Mouse (Mus musculus): ENCODE data around the gene 3830406C13Rik. TPM values are rescaled to one million over a fixed set of nuclear protein-coding genes. Genes with fewer than 3 reads are reported as not detected.
A peak's percentile ranks its signal among the peaks of the same experiment; 100 is the strongest.

Gene 3830406C13Rik
- polyA plus RNA-seq, 1 experiment from 2014 or later = 25.1 TPM

GRCm38 (mm10) chr14:12337421-12337997 lies 53.5 kb downstream of the 3830406C13Rik start:
- no peaks in the 10 kb centered on the region for H3K36me3 ChIP-seq
- peaks cover 21% of the 10 kb centered on the region for H3K4me1 ChIP-seq
- DNase-seq (ENCODE audit: low spot score) = peak; percentile 16
- 1% methylated on average over 8 of the region's 8 CpGs for WGBS
- H3K27me3 ChIP-seq (ENCODE audit: low read depth, poor library complexity, severe bottlenecking) = peaks cover 100% of the 10 kb centered on the region
- no peak overlapping the region for H3K27ac ChIP-seq (replicated peaks)
- H3K4me3 ChIP-seq = no peak overlapping the region
- no peaks in the 10 kb centered on the region for H3K9me3 ChIP-seq (replicated peaks)

DNA sequence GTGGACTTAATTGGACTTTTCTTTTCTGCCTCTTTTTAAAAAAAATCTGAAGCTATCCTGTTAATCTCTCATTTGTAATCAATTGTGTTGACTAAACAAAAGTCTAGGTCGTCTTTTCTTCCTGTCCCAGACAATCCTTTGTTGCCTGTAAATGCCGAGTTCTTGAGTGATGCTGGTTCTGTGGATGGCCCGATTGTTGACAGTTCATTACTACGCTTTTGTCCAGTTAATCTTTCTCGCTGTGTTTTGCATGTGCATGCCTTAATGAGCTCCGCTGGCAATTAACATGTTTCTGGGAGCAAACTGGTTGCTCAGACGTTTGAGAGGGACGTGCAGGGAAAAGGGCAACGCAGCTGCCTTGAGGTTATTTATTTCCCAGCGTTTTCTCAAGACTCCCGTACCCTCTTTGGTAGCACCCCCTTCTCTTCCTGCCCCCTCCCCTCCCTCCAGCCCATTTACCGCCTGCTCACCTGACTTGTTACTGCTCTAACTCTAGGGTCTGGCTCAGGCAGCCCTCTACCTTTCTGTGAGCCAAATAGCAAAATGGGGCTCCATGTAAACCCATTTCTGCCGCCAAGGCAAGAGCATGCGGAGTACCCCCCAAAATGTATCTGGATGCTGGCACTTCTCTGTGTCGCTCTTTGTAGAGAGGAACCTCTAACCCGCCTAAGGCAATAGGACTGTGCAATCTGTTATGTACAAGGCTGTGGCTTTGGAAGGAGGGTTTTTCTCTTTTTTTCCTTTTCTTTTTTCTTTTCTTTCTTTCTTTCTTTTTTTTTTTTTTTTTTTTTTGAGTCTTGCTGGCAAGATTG lies 54.2 kb downstream of the 3830406C13Rik start:
- Histone ChIP-seq H3K27ac (replicated peaks) (no peak overlapping the region), H3K27me3 (ENCODE audit: low read depth, poor library complexity, severe bottlenecking) (peaks cover 100% of the 10 kb centered on the region), H3K4me3 (no peak overlapping the region), H3K4me1 (peaks cover 21% of the 10 kb centered on the region), H3K36me3 (no peaks in the 10 kb centered on the region), H3K9me3 (replicated peaks) (no peaks in the 10 kb centered on the region)
- under 1% methylated on average over 16 of the region's 16 CpGs for WGBS
- DNase-seq (ENCODE audit: low spot score) = peak; percentile 29

DNA sequence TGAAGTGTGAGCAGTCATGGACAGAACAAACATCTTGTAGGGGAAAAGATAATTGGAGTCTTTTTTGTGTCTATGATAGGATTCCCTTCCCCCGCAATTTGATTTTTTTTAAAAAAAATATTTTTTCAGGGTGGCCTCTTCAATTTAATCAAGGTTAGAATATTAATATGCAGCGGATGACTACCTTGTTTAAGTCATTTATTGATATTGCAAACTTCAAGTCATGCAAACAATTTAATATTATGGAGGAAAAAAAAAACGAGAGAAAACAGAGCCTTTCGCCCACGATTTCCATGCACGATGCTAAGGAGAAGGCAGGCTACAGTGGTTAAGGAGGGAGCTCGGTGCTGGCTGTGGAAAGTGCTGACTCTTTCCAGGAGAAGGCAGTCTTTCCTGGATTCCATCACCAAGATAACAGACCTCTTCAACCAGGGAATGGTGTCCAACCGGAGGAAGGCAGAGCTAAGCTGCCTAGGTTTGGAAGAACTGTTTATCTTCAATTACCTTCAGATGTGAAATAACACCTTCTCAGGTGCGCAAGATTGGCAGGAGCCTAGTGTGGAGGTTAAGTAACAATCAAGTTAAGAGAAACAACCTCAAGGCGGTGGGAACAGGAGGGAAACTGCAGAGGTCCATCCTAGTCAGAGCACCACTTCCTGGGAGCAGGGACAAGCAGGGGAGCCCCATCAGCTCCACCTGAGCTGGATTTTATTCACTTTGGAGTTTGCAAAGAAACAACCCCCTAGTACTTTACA lies 55.0 kb downstream of the 3830406C13Rik start:
- H3K9me3 ChIP-seq (replicated peaks) = no peaks in the 10 kb centered on the region
- H3K4me3 ChIP-seq = no peak overlapping the region
- peak; percentile 24 for DNase-seq (ENCODE audit: low spot score)
- peaks cover 24% of the 10 kb centered on the region for H3K4me1 ChIP-seq
- WGBS = 1% methylated on average over 10 of the region's 10 CpGs
- no peaks in the 10 kb centered on the region for H3K36me3 ChIP-seq
- peaks cover 100% of the 10 kb centered on the region for H3K27me3 ChIP-seq (ENCODE audit: low read depth, poor library complexity, severe bottlenecking)
- H3K27ac ChIP-seq (replicated peaks) = no peak overlapping the region

- no peaks in the 10 kb centered on the region for H3K36me3 ChIP-seq
- peaks cover 38% of the 10 kb centered on the region for H3K4me1 ChIP-seq
- H3K4me3 ChIP-seq = peak overlapping the region; percentile 22; the same call in 1 of the 2 replicates
- no peaks in the 10 kb centered on the region for H3K9me3 ChIP-seq (replicated peaks)
- under 1% methylated on average over 19 of the region's 19 CpGs for WGBS
- no peak overlapping the region for H3K27ac ChIP-seq (replicated peaks)
- peak; percentile 40 for DNase-seq (ENCODE audit: low spot score)
- H3K27me3 ChIP-seq (ENCODE audit: low read depth, poor library complexity, severe bottlenecking) = peaks cover 100% of the 10 kb centered on the region
These were observed 56.5 kb downstream of the 3830406C13Rik start for GRCm38 (mm10) chr14:12340238-12341074.

- Histone ChIP-seq H3K4me1 (peaks cover 46% of the 10 kb centered on the region), H3K36me3 (no peaks in the 10 kb centered on the region), H3K9me3 (replicated peaks) (no peaks in the 10 kb centered on the region), H3K4me3 (peak overlapping the region; percentile 22; the same call in 1 of the 2 replicates), H3K27ac (replicated peaks) (no peak overlapping the region), H3K27me3 (ENCODE audit: low read depth, poor library complexity, severe bottlenecking) (peaks cover 100% of the 10 kb centered on the region)
- DNase-seq (ENCODE audit: low spot score) = peak; percentile 62
- WGBS = under 1% methylated on average over 42 of the region's 42 CpGs
These were observed 57.3 kb downstream of the 3830406C13Rik start for GRCm38 (mm10) chr14:12341075-12341788.

DNA sequence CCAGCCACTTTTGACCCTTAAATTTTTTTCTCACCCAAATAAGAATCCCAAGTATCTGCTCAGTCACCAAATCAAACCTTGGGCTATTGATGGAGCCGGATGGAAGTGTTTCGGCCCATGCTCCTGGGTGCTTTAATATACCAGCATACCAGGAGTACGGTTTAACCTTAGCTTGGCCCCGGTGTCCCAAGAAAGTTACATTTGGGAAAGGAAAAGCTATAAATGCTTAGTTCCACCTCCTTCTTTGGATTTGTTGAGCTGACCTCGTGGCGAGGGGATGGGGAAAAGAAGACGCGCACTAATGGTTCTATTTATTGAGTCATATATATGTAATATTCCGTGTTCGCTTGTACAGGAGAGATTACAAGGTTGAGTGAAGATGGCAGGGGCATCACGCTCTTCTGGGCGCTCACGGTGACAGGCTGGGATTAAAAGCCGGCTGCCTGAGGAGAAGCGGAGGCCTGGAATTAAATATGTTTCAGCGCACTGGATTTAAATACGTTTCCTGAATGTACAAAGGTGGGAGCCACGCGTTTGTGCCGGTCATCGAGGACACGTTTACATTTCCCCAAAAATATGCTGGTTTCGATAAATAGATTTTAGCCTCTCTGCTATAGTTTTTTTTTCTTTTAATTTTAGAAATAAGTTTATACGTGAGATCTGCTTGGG lies 58.0 kb downstream of the 3830406C13Rik start:
- Histone ChIP-seq H3K9me3 (replicated peaks) (no peaks in the 10 kb centered on the region), H3K4me3 (peak overlapping the region; percentile 46; the same call in 1 of the 2 replicates), H3K27me3 (ENCODE audit: low read depth, poor library complexity, severe bottlenecking) (peaks cover 100% of the 10 kb centered on the region), H3K36me3 (no peaks in the 10 kb centered on the region), H3K27ac (replicated peaks) (no peak overlapping the region), H3K4me1 (peaks cover 53% of the 10 kb centered on the region)
- peak; percentile 46 for DNase-seq (ENCODE audit: low spot score)
- 2% methylated on average over 24 of the region's 24 CpGs for WGBS

GRCm38 (mm10) chr14:12342458-12343131 lies 58.6 kb downstream of the 3830406C13Rik start:
- H3K4me3 ChIP-seq = peak overlapping the region; percentile 46
- no peaks in the 10 kb centered on the region for H3K9me3 ChIP-seq (replicated peaks)
- peaks cover 59% of the 10 kb centered on the region for H3K4me1 ChIP-seq
- H3K27ac ChIP-seq (replicated peaks) = peak overlapping the region; percentile 38; the same call in 1 of the 2 replicates
- WGBS = 1% methylated on average over 23 of the region's 23 CpGs
- no peaks in the 10 kb centered on the region for H3K36me3 ChIP-seq
- peaks cover 100% of the 10 kb centered on the region for H3K27me3 ChIP-seq (ENCODE audit: low read depth, poor library complexity, severe bottlenecking)
- DNase-seq (ENCODE audit: low spot score) = peak; percentile 57

DNA sequence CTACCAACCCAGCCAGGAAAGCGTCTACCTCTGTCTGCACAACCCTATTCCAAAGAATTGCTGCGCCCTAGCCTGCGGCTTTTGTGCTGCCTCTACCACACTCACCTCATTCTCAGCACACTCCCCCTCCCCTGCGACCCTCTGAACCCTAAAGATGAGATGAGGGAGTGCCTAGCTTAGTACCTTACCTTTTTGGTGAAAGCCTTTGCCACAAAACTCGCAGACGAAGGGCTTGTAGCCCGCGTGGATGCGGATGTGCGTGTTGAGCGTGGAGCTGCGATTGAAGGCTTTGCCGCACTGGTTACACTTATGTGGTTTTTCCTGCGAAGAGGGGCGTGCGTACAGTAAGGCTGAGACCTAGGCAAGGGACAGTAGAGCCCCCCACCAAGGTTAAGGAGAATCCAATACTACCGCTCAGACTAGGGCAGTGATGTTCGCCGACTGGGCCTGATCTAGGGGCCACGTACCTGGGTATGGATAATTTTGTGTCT lies 59.5 kb downstream of the 3830406C13Rik start:
- Histone ChIP-seq H3K27me3 (ENCODE audit: low read depth, poor library complexity, severe bottlenecking) (peaks cover 100% of the 10 kb centered on the region), H3K4me3 (peak overlapping the region; percentile 46), H3K9me3 (replicated peaks) (no peaks in the 10 kb centered on the region), H3K27ac (replicated peaks) (peak overlapping the region; percentile 72), H3K36me3 (no peaks in the 10 kb centered on the region), H3K4me1 (peaks cover 54% of the 10 kb centered on the region)
- WGBS = 2% methylated on average over 20 of the region's 20 CpGs
- DNase-seq (ENCODE audit: low spot score) = peak; percentile 45

- peak overlapping the region; percentile 46 for H3K4me3 ChIP-seq
- no peaks in the 10 kb centered on the region for H3K9me3 ChIP-seq (replicated peaks)
- H3K4me1 ChIP-seq = peaks cover 57% of the 10 kb centered on the region
- H3K27ac ChIP-seq (replicated peaks) = peak overlapping the region; percentile 72
- peaks cover 100% of the 10 kb centered on the region for H3K27me3 ChIP-seq (ENCODE audit: low read depth, poor library complexity, severe bottlenecking)
- WGBS = 2% methylated on average over 24 of the region's 24 CpGs
- DNase-seq (ENCODE audit: low spot score) = peak; percentile 52
- no peaks in the 10 kb centered on the region for H3K36me3 ChIP-seq
These were observed 60.2 kb downstream of the 3830406C13Rik start for GRCm38 (mm10) chr14:12344061-12344745.

- WGBS = under 1% methylated on average over 39 of the region's 39 CpGs
- DNase-seq (ENCODE audit: low spot score) = peak; percentile 63
- H3K36me3 ChIP-seq = no peaks in the 10 kb centered on the region
These were observed 60.8 kb downstream of the 3830406C13Rik start for GRCm38 (mm10) chr14:12344746-12345240.

More at GRCm38 (mm10) chr14:12344746-12345240, 60.8 kb downstream of the 3830406C13Rik start:
- no peaks in the 10 kb centered on the region for H3K9me3 ChIP-seq (replicated peaks)
- H3K27ac ChIP-seq (replicated peaks) = peak overlapping the region; percentile 72
- peaks cover 100% of the 10 kb centered on the region for H3K27me3 ChIP-seq (ENCODE audit: low read depth, poor library complexity, severe bottlenecking)
- H3K4me1 ChIP-seq = peaks cover 58% of the 10 kb centered on the region
- peak overlapping the region; percentile 46 for H3K4me3 ChIP-seq

All from midbrain, embryonic 10.5 days (tissue).